Mouse (Mus musculus): ENCODE measurements around the gene Ccnb2.

DNA sequence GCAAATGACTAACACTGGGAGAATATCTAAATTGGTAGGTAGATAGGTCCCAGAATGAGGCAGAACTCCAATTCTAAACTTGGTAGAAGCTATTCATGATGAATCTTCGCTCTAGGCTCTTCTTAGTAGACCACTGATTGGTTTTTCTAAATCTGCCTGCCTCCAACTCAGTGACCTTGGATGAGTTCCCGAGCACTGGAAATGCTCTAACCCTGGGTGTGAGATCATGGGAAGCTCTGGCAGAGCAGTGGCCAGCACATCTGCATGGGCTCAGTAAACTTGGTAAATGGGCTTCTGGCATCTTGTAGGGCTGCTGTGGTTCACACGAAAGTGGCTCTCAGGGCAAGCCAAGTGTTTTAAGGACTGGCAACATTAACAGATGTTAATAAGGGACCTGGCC is 14.8 kb downstream of the Ccnb2 start:
- TF ChIP-seq CTCF (conservative IDR thresholded peaks at IDR 0.05; ENCODE audit: low read length) = no peak
- no peak for TF ChIP-seq NANOG (IDR thresholded peaks at IDR 0.05; ENCODE audit: borderline replicate concordance, low read length)
- TF ChIP-seq POU5F1 (IDR thresholded peaks at IDR 0.05; ENCODE audit: borderline replicate concordance, low read length) = no peak

All from E14TG2a.4 (cell line).